Comparison of ENCODE assay signal across 9 mouse cellular contexts in genomic region chr8:126883752-126884151, GRCm38 (mm10).
A peak's percentile ranks its signal among the peaks of the same experiment; 100 is the strongest.
DNase-seq lines count a peak whose midpoint lies in the region; ATAC-seq and TF ChIP-seq lines count a peak whose summit lies in the region.
"Had no signal": no experiment of that assay in that cellular context is flagged by ENCODE, and none has a peak within 500 bp of the region (broad histone marks: within the 10 kb centered on the region; RNA-seq: fewer than 3 reads in every experiment).

No protein-coding gene starts in this region.

- 51% methylated on average over 5 of the region's 5 CpGs for WGBS in heart, embryonic 16.5 days
- WGBS in lung, postnatal 0 days, result 50% methylated on average over 5 of the region's 5 CpGs
- WGBS in forebrain, postnatal 0 days, result 56% methylated on average over 5 of the region's 5 CpGs
- WGBS in midbrain, postnatal 0 days, result 54% methylated on average over 5 of the region's 5 CpGs

- peak overlapping the region; percentile 54 for H3K27ac ChIP-seq in heart, embryonic 16.5 days (ENCODE audit: low read length)
- peak overlapping the region; percentile 87; the same call in 1 of the 2 replicates for H3K27ac ChIP-seq in lung, postnatal 0 days (ENCODE audit: low read length)
- H3K27ac ChIP-seq in forebrain, postnatal 0 days (ENCODE audit: low read depth, low read length), result peak overlapping the region; percentile 50; the same call in 1 of the 2 replicates
- H3K27ac ChIP-seq in midbrain, postnatal 0 days (ENCODE audit: low read depth, low read length), result peak overlapping the region; percentile 70; the same call in 1 of the 2 replicates

- ATAC-seq in heart, embryonic 16.5 days (replicated peaks; ENCODE audit: extremely low read depth, insufficient read depth, low FRiP score), result no peak
- ATAC-seq in lung, postnatal 0 days, result no peak
- 0 out of 2 replicates have a peak, but pooled peaks have one; percentile 9 for ATAC-seq in forebrain, postnatal 0 days
- ATAC-seq in midbrain, postnatal 0 days (ENCODE audit: low FRiP score), result 0 out of 2 replicates have a peak, but pooled peaks have one; percentile 18

- H3K9me3 ChIP-seq in heart, embryonic 16.5 days (replicated peaks; ENCODE audit: control insufficient read depth, low read length), result no peaks in the 10 kb centered on the region
- no peaks in the 10 kb centered on the region for H3K9me3 ChIP-seq in lung, postnatal 0 days (ENCODE audit: low read length)
- H3K9me3 ChIP-seq in forebrain, postnatal 0 days (ENCODE audit: low read length), result no peaks in the 10 kb centered on the region
- H3K9me3 ChIP-seq in midbrain, postnatal 0 days (ENCODE audit: low read length), result no peaks in the 10 kb centered on the region

- peak overlapping the region; percentile 3; the same call in 1 of the 2 replicates for H3K4me2 ChIP-seq in heart, embryonic 16.5 days (ENCODE audit: low read depth, low read length)
- H3K4me2 ChIP-seq in lung, postnatal 0 days (replicated peaks; ENCODE audit: low read depth, low read length), result no peak overlapping the region
- H3K4me2 ChIP-seq in forebrain, postnatal 0 days (ENCODE audit: low read depth), result no peak overlapping the region
- no peak overlapping the region for H3K4me2 ChIP-seq in midbrain, postnatal 0 days (ENCODE audit: low read depth, low read length, poor library complexity, severe bottlenecking)

- no peak for TF ChIP-seq EP300 in lung, postnatal 0 days (IDR thresholded peaks at IDR 0.05)

- peaks cover 32% of the 10 kb centered on the region for H3K4me1 ChIP-seq in heart, embryonic 16.5 days (ENCODE audit: control insufficient read depth, insufficient read depth, low read length)
- peaks cover 12% of the 10 kb centered on the region; the same call in 1 of the 2 replicates for H3K4me1 ChIP-seq in lung, postnatal 0 days (ENCODE audit: insufficient read depth, low read depth, low read length)
- no peaks in the 10 kb centered on the region for H3K4me1 ChIP-seq in forebrain, postnatal 0 days (ENCODE audit: insufficient read depth)
- no peaks in the 10 kb centered on the region for H3K4me1 ChIP-seq in midbrain, postnatal 0 days (ENCODE audit: insufficient read depth, low read length)

- no peak overlapping the region for H3K9ac ChIP-seq in heart, embryonic 16.5 days (ENCODE audit: low read length)
- H3K9ac ChIP-seq in lung, postnatal 0 days (replicated peaks; ENCODE audit: low read depth), result no peak overlapping the region
- no peak overlapping the region for H3K9ac ChIP-seq in forebrain, postnatal 0 days
- no peak overlapping the region for H3K9ac ChIP-seq in midbrain, postnatal 0 days (replicated peaks; ENCODE audit: low read length, poor library complexity, severe bottlenecking)

- H3K4me3 ChIP-seq in heart, embryonic 16.5 days (ENCODE audit: low read length), result no peak overlapping the region
- H3K4me3 ChIP-seq in lung, postnatal 0 days (ENCODE audit: low read depth, low read length), result no peak overlapping the region
- H3K4me3 ChIP-seq in forebrain, postnatal 0 days (ENCODE audit: low read depth, low read length), result no peak overlapping the region
- no peak overlapping the region for H3K4me3 ChIP-seq in midbrain, postnatal 0 days (ENCODE audit: low read depth, low read length)

- DNase-seq in heart, adult 18-20 months, result no peak
- DNase-seq in lung, postnatal 0 days (ENCODE audit: low spot score), result no peak
- DNase-seq in lung, postnatal 10 days, result no peak
- DNase-seq in forebrain, postnatal 0 days, result no peak
- no peak for DNase-seq in midbrain, postnatal 0 days (ENCODE audit: low spot score)
- DNase-seq in adrenal gland, postnatal 25 days, result no peak
- DNase-seq in embryo, embryonic 10 days (ENCODE audit: low spot score), result no peak
- DNase-seq: cerebellum, adult 11 months had no signal

- H3K36me3 ChIP-seq in heart, embryonic 16.5 days (ENCODE audit: control insufficient read depth, insufficient read depth), result no peaks in the 10 kb centered on the region
- no peaks in the 10 kb centered on the region for H3K36me3 ChIP-seq in lung, postnatal 0 days (ENCODE audit: insufficient read depth, low read length)
- H3K36me3 ChIP-seq in forebrain, postnatal 0 days (ENCODE audit: insufficient read depth), result no peaks in the 10 kb centered on the region
- no peaks in the 10 kb centered on the region for H3K36me3 ChIP-seq in midbrain, postnatal 0 days (ENCODE audit: insufficient read depth, low read length)

- H3K27me3 ChIP-seq in heart, embryonic 16.5 days (ENCODE audit: control insufficient read depth, insufficient read depth, low read length), result no peaks in the 10 kb centered on the region
- no peaks in the 10 kb centered on the region for H3K27me3 ChIP-seq in lung, postnatal 0 days (replicated peaks; ENCODE audit: insufficient read depth, low read length)
- H3K27me3 ChIP-seq in forebrain, postnatal 0 days (ENCODE audit: insufficient read depth, low read length), result no peaks in the 10 kb centered on the region
- no peaks in the 10 kb centered on the region for H3K27me3 ChIP-seq in midbrain, postnatal 0 days (ENCODE audit: insufficient read depth, low read length)

- TF ChIP-seq CTCF in lung, postnatal 0 days (IDR thresholded peaks at IDR 0.05), result no peak
- TF ChIP-seq CTCF in forebrain, postnatal 0 days (IDR thresholded peaks at IDR 0.05; ENCODE audit: low read depth), result no peak
- no peak for TF ChIP-seq CTCF in midbrain, postnatal 0 days (IDR thresholded peaks at IDR 0.05)

Comparison
In these comparisons a context has a peak if more than half of its experiments do, and no peak if none do; other contexts are left out.
1. ATAC-seq: peak in forebrain, postnatal 0 days (single experiment) and midbrain, postnatal 0 days (single experiment); none in heart, embryonic 16.5 days (single experiment) and lung, postnatal 0 days (single experiment).
2. Peak in every context shown above with its lines, with median percentiles within 50 percentile points of each other: H3K27ac ChIP-seq.